27 mouse cellular contexts compared by ENCODE assay signal in the genomic region with DNA sequence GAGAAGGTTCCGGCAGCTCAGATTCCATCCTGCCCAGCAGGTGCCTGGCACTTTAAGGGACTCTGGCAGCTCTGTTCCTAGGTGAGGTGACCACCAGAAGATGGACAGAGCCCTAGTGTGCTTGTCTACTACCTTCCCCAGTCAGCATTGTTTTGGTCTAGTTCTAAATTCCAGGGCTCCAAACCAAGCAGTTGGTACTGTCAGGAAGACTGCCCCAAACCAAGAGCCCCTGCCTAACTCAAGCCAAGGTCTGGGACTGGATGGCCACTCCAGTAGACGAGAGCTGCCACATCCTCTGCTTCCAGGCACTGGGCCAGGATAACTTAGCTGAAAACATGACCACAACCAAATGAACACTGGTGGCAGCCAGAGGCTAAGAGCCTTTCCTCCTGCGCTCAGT. TPM values are rescaled to one million over a fixed set of nuclear protein-coding genes. Genes with fewer than 3 reads are reported as not detected.
DNase-seq lines count a peak whose midpoint lies in the region; ATAC-seq and TF ChIP-seq lines count a peak whose summit lies in the region.
"Had no signal": no experiment of that assay in that cellular context is flagged by ENCODE, and none has a peak within 500 bp of the region (broad histone marks: within the 10 kb centered on the region; RNA-seq: fewer than 3 reads in every experiment).

No protein-coding gene starts in this region.

- H3K27me3 ChIP-seq in cerebellum, adult 2 months (ENCODE audit: control insufficient read depth, insufficient read depth, low read length) = no peaks in the 10 kb centered on the region
- no peaks in the 10 kb centered on the region for H3K27me3 ChIP-seq in heart, embryonic 15.5 days
- no peaks in the 10 kb centered on the region for H3K27me3 ChIP-seq in heart, adult 2 months (ENCODE audit: control insufficient read depth, insufficient read depth, low read length)
- H3K27me3 ChIP-seq: forebrain, embryonic 13.5 days; heart, embryonic 13.5 days; hindbrain, embryonic 12.5 days; hindbrain, embryonic 15.5 days had no signal

- peaks cover 17% of the 10 kb centered on the region for H3K4me1 ChIP-seq in cerebellum, adult 2 months (ENCODE audit: control insufficient read depth, insufficient read depth, low read length)
- H3K4me1 ChIP-seq in heart, embryonic 15.5 days (replicated peaks) = peaks cover 31% of the 10 kb centered on the region
- no peaks in the 10 kb centered on the region; the same call in 1 of the 2 replicates for H3K4me1 ChIP-seq in heart, adult 2 months (ENCODE audit: control insufficient read depth, insufficient read depth, low read length)

- H3K9ac ChIP-seq in heart, embryonic 15.5 days = no peak overlapping the region
- H3K9ac ChIP-seq in heart, adult 2 months (ENCODE audit: low read depth, low read length) = no peak overlapping the region
- H3K9ac ChIP-seq: forebrain, embryonic 13.5 days; heart, embryonic 13.5 days; hindbrain, embryonic 12.5 days; hindbrain, embryonic 15.5 days had no signal

- WGBS in cerebellum, adult 2 months = 37% methylated on average over 3 of the region's 3 CpGs
- WGBS in heart, embryonic 15.5 days = 72% methylated on average over 3 of the region's 3 CpGs
- WGBS in heart, adult 2 months = 56% methylated on average over 3 of the region's 3 CpGs

- intact Hi-C loops in heart, adult 2 months (cut with DNase I) = no loop called here

- no peak overlapping the region for H3K27ac ChIP-seq in cerebellum, adult 2 months (ENCODE audit: insufficient read depth, low read length)
- peak overlapping the region; percentile 15; the same call in 1 of the 2 replicates for H3K27ac ChIP-seq in heart, embryonic 15.5 days
- no peak overlapping the region for H3K27ac ChIP-seq in heart, adult 2 months
- H3K27ac ChIP-seq: forebrain, embryonic 10.5 days; forebrain, embryonic 13.5 days; heart, embryonic 10.5 days; heart, embryonic 13.5 days; hindbrain, embryonic 12.5 days; hindbrain, embryonic 15.5 days had no signal

- TF ChIP-seq POLR2A in cerebellum, adult 2 months (IDR thresholded peaks at IDR 0.05; ENCODE audit: borderline replicate concordance, insufficient read depth, low read length) = no peak
- TF ChIP-seq POLR2A in heart, adult 2 months (IDR thresholded peaks at IDR 0.05; ENCODE audit: insufficient read depth, low read depth, low read length) = no peak

- DNase-seq in cerebellum, adult 9-10 months = peak; percentile 53
- no peak for DNase-seq in cerebellum, adult 2 months
- no peak for DNase-seq in heart, adult 2 months
- DNase-seq in 3T3-L1 (ENCODE audit: low read depth, low spot score) = peak; percentile 31
- DNase-seq in T-cell, adult 2 months (ENCODE audit: low spot score) = no peak
- DNase-seq: adrenal gland, postnatal 10 days; adrenal gland, postnatal 36 days; cerebellum, postnatal 14 days; gastrocnemius, postnatal 25 days; kidney, adult 2 months had no signal

- no peak for TF ChIP-seq EP300 in heart, adult 2 months (IDR thresholded peaks at IDR 0.05; ENCODE audit: insufficient read depth, low read depth, low read length)

- no peak for TF ChIP-seq CTCF in cerebellum, adult 2 months (IDR thresholded peaks at IDR 0.05; ENCODE audit: borderline replicate concordance, insufficient read depth, low read depth, low read length)
- no peak for TF ChIP-seq CTCF in heart, adult 2 months (IDR thresholded peaks at IDR 0.05)

- no peak overlapping the region for H3K4me3 ChIP-seq in cerebellum, adult 2 months (replicated peaks; ENCODE audit: insufficient read depth, low read depth, low read length)
- H3K4me3 ChIP-seq in heart, embryonic 15.5 days = no peak overlapping the region
- no peak overlapping the region for H3K4me3 ChIP-seq in heart, adult 2 months
- H3K4me3 ChIP-seq: forebrain, embryonic 10.5 days; forebrain, embryonic 13.5 days; heart, embryonic 10.5 days; heart, embryonic 13.5 days; hindbrain, embryonic 12.5 days; hindbrain, embryonic 15.5 days had no signal

- ATAC-seq in heart, embryonic 15.5 days (replicated peaks; ENCODE audit: insufficient number of reproducible peaks, insufficient read depth, low FRiP score, low read depth) = no peak
- ATAC-seq: activated CD4-positive, CD25-positive, alpha-beta regulatory T cell, adult 4 months; CD4-positive, CD25-positive, alpha-beta regulatory T cell, adult 4 months; forebrain, embryonic 13.5 days; forebrain, embryonic 16.5 days had no signal

- H3K9me3 ChIP-seq in heart, embryonic 15.5 days (replicated peaks) = no peaks in the 10 kb centered on the region
- H3K9me3 ChIP-seq: forebrain, embryonic 10.5 days; forebrain, embryonic 13.5 days; heart, embryonic 10.5 days; heart, embryonic 13.5 days; hindbrain, embryonic 12.5 days; hindbrain, embryonic 15.5 days had no signal

- peaks cover 27% of the 10 kb centered on the region; the same call in 1 of the 2 replicates for H3K36me3 ChIP-seq in heart, embryonic 15.5 days
- H3K36me3 ChIP-seq in heart, adult 2 months (ENCODE audit: control insufficient read depth, insufficient read depth, low read length) = no peaks in the 10 kb centered on the region

- H3K4me2 ChIP-seq in heart, embryonic 15.5 days = no peak overlapping the region
- H3K4me2 ChIP-seq: forebrain, embryonic 13.5 days; heart, embryonic 13.5 days; hindbrain, embryonic 12.5 days; hindbrain, embryonic 15.5 days had no signal

- no peaks in the 10 kb centered on the region for H3K79me2 ChIP-seq in heart, adult 2 months (replicated peaks; ENCODE audit: control insufficient read depth, insufficient read depth, low read length)

RNA-seq across cellular contexts. Expression of a gene that starts 1.7 kb away (rescaled TPM):
- polyA plus RNA-seq in cerebellum, adult 2 months (2012; rRNA removed) = 131 and 137 TPM in 2 replicates
- 62.0 and 71.0 TPM in 2 replicates for polyA plus RNA-seq in heart, embryonic 15.5 days (2015; fragmentation: Nextera tagmentation; extraction: Ambion mirVana)
- total RNA-seq in heart, adult 2 months (2021) = 10 to 100 TPM; 17.4 to 18.0 TPM
- 65.3 and 69.2 TPM in 2 replicates for polyA plus RNA-seq in heart, adult 2 months (2012; rRNA removed)

RNA-seq across cellular contexts. Expression of a gene that starts 5.7 kb away (rescaled TPM):
- polyA plus RNA-seq in cerebellum, adult 2 months (2012; rRNA removed) = 25.2 and 28.4 TPM in 2 replicates
- 0.23 TPM in 1 of 2 replicates, not detected in the other for polyA plus RNA-seq in heart, embryonic 15.5 days (2015; fragmentation: Nextera tagmentation; extraction: Ambion mirVana)
- not detected for total RNA-seq in heart, adult 2 months (2021)
- polyA plus RNA-seq in heart, adult 2 months (2012; rRNA removed) = 0.25 TPM in 1 of 2 replicates, not detected in the other
- total RNA-seq: adrenal gland, adult 18-20 months; adrenal gland, postnatal 10 days; adrenal gland, postnatal 36 days; gastrocnemius, adult 18-20 months; gastrocnemius, postnatal 25 days; heart, adult 18-20 months; heart, postnatal 25 days; hematopoietic stem cell, adult 5-6 weeks had no signal
- polyA plus RNA-seq: activated CD4-positive, CD25-positive, alpha-beta regulatory T cell, adult 4 months; CD4-positive, CD25-positive, alpha-beta regulatory T cell, adult 4 months; heart, embryonic 13.5 days; heart, postnatal 0 days; kidney, adult 2 months had no signal

RNA-seq across cellular contexts. Expression of a gene that starts 6.5 kb away (rescaled TPM):
- 0.59 and 0.60 TPM in 2 replicates for polyA plus RNA-seq in cerebellum, adult 2 months (2012; rRNA removed)
- polyA plus RNA-seq in heart, embryonic 15.5 days (2015; fragmentation: Nextera tagmentation; extraction: Ambion mirVana) = 0.08 TPM in 1 of 2 replicates, not detected in the other
- total RNA-seq in heart, adult 2 months (2021) = not detected
- polyA plus RNA-seq in heart, adult 2 months (2012; rRNA removed) = not detected in 2 replicates
- total RNA-seq: adrenal gland, adult 18-20 months; adrenal gland, postnatal 10 days; adrenal gland, postnatal 36 days; gastrocnemius, adult 18-20 months; gastrocnemius, postnatal 25 days; heart, adult 18-20 months; heart, postnatal 25 days; hematopoietic stem cell, adult 5-6 weeks had no signal
- polyA plus RNA-seq: activated CD4-positive, CD25-positive, alpha-beta regulatory T cell, adult 4 months; CD4-positive, CD25-positive, alpha-beta regulatory T cell, adult 4 months; gonadal fat pad, adult 2 months; heart, postnatal 0 days; kidney, adult 2 months had no signal

RNA-seq across cellular contexts. Expression of a gene that starts 18.0 kb away (rescaled TPM):
- 91.4 and 101 TPM in 2 replicates for polyA plus RNA-seq in cerebellum, adult 2 months (2012; rRNA removed)
- 33.5 and 38.7 TPM in 2 replicates for polyA plus RNA-seq in heart, embryonic 15.5 days (2015; fragmentation: Nextera tagmentation; extraction: Ambion mirVana)
- total RNA-seq in heart, adult 2 months (2021) = 10 to 100 TPM; 16.2 to 17.8 TPM
- polyA plus RNA-seq in heart, adult 2 months (2012; rRNA removed) = 25.2 and 28.6 TPM in 2 replicates

RNA-seq across cellular contexts. Expression of a gene that starts 30.6 kb away (rescaled TPM):
- polyA plus RNA-seq in cerebellum, adult 2 months (2012; rRNA removed) = 89.5 TPM in 2 replicates
- 28.5 and 29.0 TPM in 2 replicates for polyA plus RNA-seq in heart, embryonic 15.5 days (2015; fragmentation: Nextera tagmentation; extraction: Ambion mirVana)
- 100 to 1,000 TPM; 107 to 125 TPM for total RNA-seq in heart, adult 2 months (2021)
- polyA plus RNA-seq in heart, adult 2 months (2012; rRNA removed) = 129 and 174 TPM in 2 replicates

Comparison
In these comparisons a context has a peak if more than half of its experiments do, and no peak if none do; other contexts are left out.
1. DNase-seq: peak in cerebellum, adult 9-10 months (single experiment) and 3T3-L1 (single experiment); none in cerebellum, adult 2 months (0 of 2), heart, adult 2 months (0 of 2) and T-cell, adult 2 months (single experiment).
2. RNA of a gene that starts 5.7 kb away (polyA plus RNA-seq): 25.2 to 28.4 TPM in cerebellum, adult 2 months; 0.25 TPM in heart, adult 2 months and 0.23 TPM in heart, embryonic 15.5 days; every median in the first group is over 10 times any median in the second.